Mouse (Mus musculus) ES-E14 (cell line): ENCODE data around the gene Clec5a. TPM values are rescaled to one million over a fixed set of nuclear protein-coding genes. Genes with fewer than 3 reads are reported as not detected.

Experiments
- DNase-seq: peaks from one replicate; pipeline ENCODE4 v3.0.0-alpha.2; 2013; ENCODE audit warnings: low read depth, low spot score
- H3K27ac ChIP-seq: 2 replicates; pipeline ENCODE4 v1.5.1; 2012; ENCODE audit warnings: low read depth, mild to moderate bottlenecking, low read length, moderate library complexity, mixed read lengths; ENCODE audit not compliant: poor library complexity, insufficient read depth, severe bottlenecking
- H3K36me3 ChIP-seq: 2 replicates; pipeline ENCODE4 v1.6.1; 2012; ENCODE audit warnings: mild to moderate bottlenecking, low read length, moderate library complexity, mixed read lengths; ENCODE audit not compliant: control insufficient read depth, poor library complexity, insufficient read depth, severe bottlenecking
- H3K4me1 ChIP-seq, 2 experiments: fragments of 150-350 bp in 1 of 2; sonication (generic) in 1 of 2; 2 replicates each; pipeline ENCODE4 v1.6.1; 2012; ENCODE audit warnings: low read length in 2 of 2, mild to moderate bottlenecking in 1 of 2, mixed read lengths in 1 of 2; ENCODE audit not compliant: control insufficient read depth in 2 of 2, insufficient read depth in 2 of 2, poor library complexity in 1 of 2
- H3K4me3 ChIP-seq, 2 experiments: fragments of 150-350 bp in 1 of 2; sonication (generic) in 1 of 2; 2 replicates each; pipeline ENCODE4 v1.5.1; 2012; ENCODE audit warnings: low read length in 2 of 2, low read depth in 1 of 2, mild to moderate bottlenecking in 1 of 2, mixed read lengths in 1 of 2; ENCODE audit not compliant: insufficient read depth in 1 of 2, poor library complexity in 1 of 2, severe bottlenecking in 1 of 2
- H3K9ac ChIP-seq: 2 replicates; pipeline ENCODE4 v1.6.1; 2012; ENCODE audit warnings: low read depth, mild to moderate bottlenecking, low read length, mixed read lengths; ENCODE audit not compliant: poor library complexity, insufficient read depth, severe bottlenecking
- H3K9me3 ChIP-seq: fragments of 150-350 bp; sonication (generic); 2 replicates; pipeline ENCODE4 v1.6.1; 2012; ENCODE audit warnings: low read depth, mild to moderate bottlenecking, low read length; ENCODE audit not compliant: control insufficient read depth, insufficient read depth
- CHD2 ChIP-seq: IDR thresholded peaks from 2 replicates; pipeline ENCODE4 v1.6.1; 2014; ENCODE audit warnings: mild to moderate bottlenecking, low read depth, low read length, inconsistent platforms
- HCFC1 ChIP-seq: IDR thresholded peaks from 2 replicates; pipeline ENCODE4 v1.6.1; 2012; ENCODE audit warnings: low read length, inconsistent platforms, borderline replicate concordance; ENCODE audit not compliant: insufficient read depth
- MAFK ChIP-seq: IDR thresholded peaks from 2 replicates; pipeline ENCODE4 v1.6.1; 2014; ENCODE audit warnings: mild to moderate bottlenecking, low read depth, low read length, inconsistent platforms; ENCODE audit not compliant: insufficient read depth
- ZC3H11A ChIP-seq: IDR thresholded peaks from 2 replicates; pipeline ENCODE4 v1.6.1; 2012; ENCODE audit warnings: low read depth, mild to moderate bottlenecking, inconsistent platforms, low read length, borderline replicate concordance
- ZNF384 ChIP-seq: IDR thresholded peaks from 2 replicates; pipeline ENCODE4 v1.6.1; 2012; ENCODE audit warnings: low read depth, low read length, inconsistent platforms
- in situ Hi-C, 2 experiments: fragments of 600-800 bp; cut with MboI; formaldehyde crosslinking; loops; one replicate each; pipeline ENCODE4 v1.15.1; 2025; ENCODE audit warnings: low sequenced_read_pairs in 2 of 2, inconsistent platforms in 1 of 2; ENCODE audit not compliant: unreplicated experiment in 2 of 2
- total RNA-seq: library from RNA; depleted of rRNA; stranded (reverse); fragments of 300-350 nt; gene quantifications from 2 replicates; pipeline ENCODE4 v1.2.3, GENCODE M21; 2012; rRNA removed

The Clec5a gene
- total RNA-seq, 1 experiment = not detected

- H3K9me3 ChIP-seq = no peaks in the 10 kb centered on the region
- no peak for DNase-seq
- TF ChIP-seq CHD2 = no peak
- no peak for TF ChIP-seq HCFC1
- no peak for TF ChIP-seq ZNF384
- in situ Hi-C loops = no loop called here
- H3K27ac ChIP-seq = no peak within 1 kb of the TSS
- no peak within 1 kb of the TSS for H3K4me3 ChIP-seq
- H3K36me3 ChIP-seq = no peaks in the 10 kb centered on the region
- no peaks in the 10 kb centered on the region for H3K4me1 ChIP-seq
- no peak within 1 kb of the TSS for H3K9ac ChIP-seq
Measured at GRCm38 (mm10) chr6:40554950-40555349, 30.7 kb downstream of the Clec5a start, which contains the start of gene Olfr461. Olfr461 (minus strand) TSS chr6:40555050.

- no peak for TF ChIP-seq ZC3H11A
- TF ChIP-seq ZNF384 = no peak
- no peak for TF ChIP-seq HCFC1
- TF ChIP-seq CHD2 = no peak
- no peak for TF ChIP-seq MAFK
- Histone ChIP-seq H3K27ac (no peak overlapping the region), H3K9me3 (no peaks in the 10 kb centered on the region), H3K9ac (no peak overlapping the region), H3K36me3 (no peaks in the 10 kb centered on the region), H3K4me1 (no peaks in the 10 kb centered on the region), H3K4me3 (no peak overlapping the region)
- no peak for DNase-seq
- in situ Hi-C loops = no loop called here
Measured at GRCm38 (mm10) chr6:40544690-40545089, 40.9 kb downstream of the Clec5a start.

Other genes with a start within 250 kb of the Clec5a start
- 4.1 and 5.8 TPM in 2 replicates for gene E330009J07Rik, start 149.7 kb downstream of the Clec5a start, total RNA-seq
- not detected in 2 replicates for gene Wee2, start 146.7 kb downstream of the Clec5a start, total RNA-seq
- gene Ssbp1, start 114.5 kb downstream of the Clec5a start, total RNA-seq = 96.9 and 112 TPM in 2 replicates
- 0.85 and 1.0 TPM in 2 replicates for gene Tas2r137, start 94.6 kb downstream of the Clec5a start, total RNA-seq
- 0.67 and 1.1 TPM in 2 replicates for gene Tas2r108, start 92.3 kb downstream of the Clec5a start, total RNA-seq
- not detected in 2 replicates for gene Prss37, start 66.3 kb downstream of the Clec5a start, total RNA-seq
- 0.11 TPM in 1 of 2 replicates, not detected in the other for gene Olfr461, start 30.8 kb downstream of the Clec5a start, total RNA-seq
- not detected in 2 replicates for gene Olfr460, start 16.3 kb downstream of the Clec5a start, total RNA-seq
- gene Tas2r138, start 27.5 kb upstream of the Clec5a start, total RNA-seq = not detected in 2 replicates
- 0.22 TPM in 1 of 2 replicates, not detected in the other for gene Mgam, start 43.0 kb upstream of the Clec5a start, total RNA-seq